Mouse (Mus musculus) left cerebral cortex, postnatal 25 days (tissue): ENCODE results near the gene Nicn1. TPM values are rescaled to one million over a fixed set of nuclear protein-coding genes. Genes with fewer than 3 reads are reported as not detected.
"Not testable (repeated sequence)": the region's sequence is repeated elsewhere in the genome, so short reads cannot be mapped to it uniquely, and the experiment has no call there.

Experiments
- DNase-seq, 2 experiments: peaks; one replicate each; pipeline ENCODE4 v3.0.0; 2022; ENCODE audit warnings: low spot score in 2 of 2, mixed read lengths in 1 of 2
- intact Hi-C: fragments of 180-260 bp; cut with DNase I; formaldehyde crosslinking; loops from one replicate; pipeline ENCODE4 v1.15.1; 2025
- total RNA-seq, 2 experiments: library from RNA; stranded (reverse); gene quantifications; 2 replicates each; pipeline ENCODE4 v1.2.3; 2021

Nicn1 gene
- total RNA-seq: 100 to 1,000 TPM; 113 to 121 TPM

- DNase-seq: peak; percentile 94 to 99
- intact Hi-C loops: no loop called here
Measured at GRCm38 (mm10) chr9:108290016-108290750, at the start of gene Nicn1. Nicn1 (plus strand) TSS chr9:108290429.

- intact Hi-C loops: no loop called here
- no peak for DNase-seq
Measured at GRCm38 (mm10) chr9:108244540-108244939, 45.7 kb upstream of the Nicn1 start.

GRCm38 (mm10) chr9:108244984-108245383, 45.2 kb upstream of the Nicn1 start:
- DNase-seq: no peak
- intact Hi-C loops: no loop called here

- DNase-seq: no peak
- intact Hi-C loops: no loop called here
Measured at GRCm38 (mm10) chr9:108248957-108249356, 41.3 kb upstream of the Nicn1 start.

- intact Hi-C loops: no loop called here
- no peak for DNase-seq
Measured at GRCm38 (mm10) chr9:108251877-108252276, 38.4 kb upstream of the Nicn1 start.

GRCm38 (mm10) chr9:108252766-108253165, 37.5 kb upstream of the Nicn1 start:
- intact Hi-C loops: no loop called here
- no peak for DNase-seq

GRCm38 (mm10) chr9:108260526-108260925, 29.7 kb upstream of the Nicn1 start:
- intact Hi-C loops: loop anchor here (5.0 kb wide), 1 partner anchor 53 kb away; no protein-coding TSS in a partner anchor
- no peak for DNase-seq

GRCm38 (mm10) chr9:108261865-108262264, 28.4 kb upstream of the Nicn1 start:
- intact Hi-C loops: loop anchor here (5.0 kb wide), 1 partner anchor 55 kb away; no protein-coding TSS in a partner anchor
- DNase-seq: no peak

GRCm38 (mm10) chr9:108262494-108263049, 27.7 kb upstream of the Nicn1 start:
- intact Hi-C loops: loop anchor here (5.0 kb wide), 1 partner anchor 55 kb away; no protein-coding TSS in a partner anchor
- no peak for DNase-seq

- DNase-seq: peak in 1 of 2 experiments; percentile 51
- intact Hi-C loops: loop anchor here (5.0 kb wide), 1 partner anchor 56 kb away; no protein-coding TSS in a partner anchor
Measured at GRCm38 (mm10) chr9:108263131-108263681, 27.0 kb upstream of the Nicn1 start.

GRCm38 (mm10) chr9:108263690-108264190, 26.5 kb upstream of the Nicn1 start, which contains the start of gene Dag1:
Dag1 (minus strand) TSS chr9:108263958.
- intact Hi-C loops: loop anchor here (5.0 kb wide), 1 partner anchor 56 kb away; no protein-coding TSS in a partner anchor
- peak; percentile 99 for DNase-seq

GRCm38 (mm10) chr9:108264191-108264921, 25.9 kb upstream of the Nicn1 start:
- DNase-seq: no peak
- intact Hi-C loops: loop anchor here (5.0 kb wide), 1 partner anchor 57 kb away; no protein-coding TSS in a partner anchor

- intact Hi-C loops: no loop called here
- no peak for DNase-seq
Measured at GRCm38 (mm10) chr9:108266261-108266935, 23.8 kb upstream of the Nicn1 start.

- no peak for DNase-seq
- intact Hi-C loops: no loop called here
Measured at GRCm38 (mm10) chr9:108267691-108268090, 22.5 kb upstream of the Nicn1 start.

GRCm38 (mm10) chr9:108268701-108269100, 21.5 kb upstream of the Nicn1 start:
- intact Hi-C loops, DNase-seq: not testable (repeated sequence)

GRCm38 (mm10) chr9:108271941-108272340, 18.3 kb upstream of the Nicn1 start:
- intact Hi-C loops: no loop called here
- no peak for DNase-seq

GRCm38 (mm10) chr9:108272691-108273090, 17.5 kb upstream of the Nicn1 start:
- DNase-seq: no peak
- intact Hi-C loops: no loop called here

GRCm38 (mm10) chr9:108273485-108273884, 16.7 kb upstream of the Nicn1 start:
- DNase-seq: no peak
- intact Hi-C loops: no loop called here
